Mouse (Mus musculus) CD8-positive naive resting alpha-beta T cell, adult 2 months (primary cell): Measurements from ENCODE around the gene Kdm2b.
A peak's percentile ranks its signal among the peaks of the same experiment; 100 is the strongest.
"Not testable (repeated sequence)": the region's sequence is repeated elsewhere in the genome, so short reads cannot be mapped to it uniquely, and the experiment has no call there.

Source experiments
- DNase-seq, 2 experiments: peaks; one replicate each; pipeline ENCODE4 v3.0.0; 2022; ENCODE audit warnings: low read depth in 2 of 2, low spot score in 2 of 2

Kdm2b gene

GRCm38 (mm10) chr5:122984483-122984882 is 5.1 kb downstream of the Kdm2b start:
- no peak for DNase-seq

GRCm38 (mm10) chr5:122978970-122979369 is 10.7 kb downstream of the Kdm2b start:
- no peak for DNase-seq

DNA sequence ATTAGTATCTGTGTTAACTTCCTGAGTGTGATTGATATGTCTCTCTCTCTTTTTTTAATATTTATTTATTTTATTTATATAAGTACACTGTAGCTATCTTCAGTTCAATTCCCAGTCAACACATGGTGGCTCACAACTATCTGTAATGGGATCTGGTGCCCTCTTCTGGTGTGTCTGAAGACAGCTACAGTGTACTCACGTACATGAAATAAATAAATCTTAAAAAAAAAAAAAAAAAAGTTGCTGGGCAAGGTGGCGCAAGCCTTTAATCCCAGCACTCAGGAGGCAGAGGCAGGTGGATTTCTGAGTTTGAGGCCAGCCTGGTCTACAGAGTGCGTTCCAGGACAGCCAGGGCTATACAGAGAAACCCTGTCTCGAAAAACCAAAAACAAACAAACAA is 14.9 kb downstream of the Kdm2b start:
- not testable (repeated sequence) for DNase-seq

- DNase-seq, result no peak
These were observed 17.5 kb downstream of the Kdm2b start for GRCm38 (mm10) chr5:122972116-122972515.

- DNase-seq, result no peak
These were observed 18.2 kb downstream of the Kdm2b start for GRCm38 (mm10) chr5:122971438-122971837.

GRCm38 (mm10) chr5:122970056-122970455 is 19.6 kb downstream of the Kdm2b start:
- DNase-seq, result no peak

- DNase-seq, result peak; percentile 72 to 85
These were observed 21.3 kb downstream of the Kdm2b start for GRCm38 (mm10) chr5:122968322-122968721.

GRCm38 (mm10) chr5:122965427-122965826 is 24.2 kb downstream of the Kdm2b start:
- no peak for DNase-seq

- DNase-seq, result no peak
These were observed 24.8 kb downstream of the Kdm2b start for GRCm38 (mm10) chr5:122964853-122965252.

DNA sequence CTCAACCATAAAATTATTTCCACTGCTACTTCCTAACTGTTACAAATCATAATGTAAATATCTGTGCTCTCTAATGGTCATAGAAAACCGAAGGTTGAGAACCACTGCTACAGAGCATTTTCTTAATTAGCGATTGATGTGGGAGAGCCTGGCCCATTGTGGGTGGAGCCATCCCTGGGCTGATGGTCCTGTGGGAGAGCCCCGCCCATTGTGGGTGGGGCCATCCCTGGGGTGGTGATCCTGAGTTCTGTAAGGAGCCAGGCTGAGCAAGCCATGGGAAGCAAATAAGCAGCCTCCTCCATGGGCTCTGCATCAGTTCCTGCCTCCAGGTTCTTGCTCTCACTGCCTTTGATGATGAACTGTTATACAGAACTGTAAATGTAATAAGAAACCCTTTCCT is 27.7 kb downstream of the Kdm2b start:
- no peak for DNase-seq

GRCm38 (mm10) chr5:122959391-122959790 is 30.2 kb downstream of the Kdm2b start:
- DNase-seq, result no peak

DNA sequence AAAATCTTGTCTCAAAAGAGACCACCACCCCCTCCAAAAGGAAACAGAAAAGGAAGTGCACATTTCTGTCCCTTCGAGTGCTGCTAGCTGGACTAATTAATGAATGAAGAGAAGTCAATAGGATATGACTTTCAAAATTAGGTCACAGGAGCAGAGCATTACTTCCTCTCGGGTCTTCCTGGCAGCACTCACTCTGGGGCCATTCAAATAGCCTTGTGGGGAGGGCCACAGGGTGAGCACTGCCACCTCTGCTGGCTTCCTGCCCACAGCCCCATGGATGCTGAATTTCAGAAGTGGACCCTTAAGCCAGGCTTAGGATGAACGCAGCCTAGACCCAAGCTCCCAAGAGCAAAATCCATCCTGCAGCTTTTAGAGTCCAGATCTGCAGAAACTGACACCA is 33.6 kb downstream of the Kdm2b start:
- no peak for DNase-seq

DNA sequence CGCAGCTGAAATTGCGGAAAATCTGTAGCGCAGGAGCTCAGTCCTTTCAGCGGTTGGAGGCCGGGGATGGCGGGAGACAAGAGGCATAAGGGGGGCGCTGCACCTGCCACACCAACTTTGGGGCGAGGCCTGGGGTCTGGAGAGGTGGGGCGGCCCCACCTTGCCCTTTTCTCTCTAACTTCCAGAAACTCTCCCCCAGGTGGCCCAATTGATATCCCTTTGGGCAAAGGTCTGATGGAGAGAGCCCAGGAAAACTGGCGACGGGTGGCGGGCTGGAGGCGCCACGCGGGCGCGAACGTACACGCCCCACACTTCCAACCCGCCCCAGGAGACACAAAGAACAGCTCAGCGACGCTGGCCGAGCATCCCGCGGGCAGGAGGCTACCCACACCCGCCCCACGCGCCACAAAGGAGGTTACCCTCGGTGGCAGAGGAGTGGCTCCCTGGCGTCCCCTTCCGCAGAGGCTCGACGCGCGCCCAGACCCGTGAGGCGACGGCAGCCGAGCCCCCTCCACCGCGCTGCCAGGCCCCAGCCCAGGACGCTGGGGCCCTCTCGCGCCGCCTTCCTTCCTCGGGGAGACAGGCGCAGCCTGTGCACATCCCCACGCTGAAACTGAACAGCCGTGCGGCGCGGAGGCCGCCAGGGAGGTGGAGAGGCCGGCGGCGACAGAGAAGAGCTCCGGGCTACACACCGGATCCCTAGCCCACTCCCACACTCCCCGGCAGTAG is 37.5 kb downstream of the Kdm2b start:
- peak; percentile 35 to 42 for DNase-seq

- peak; percentile 30 to 39 for DNase-seq
These were observed 38.3 kb downstream of the Kdm2b start for GRCm38 (mm10) chr5:122951056-122951912.

- no peak for DNase-seq
These were observed 39.2 kb downstream of the Kdm2b start for GRCm38 (mm10) chr5:122950329-122950953.

DNA sequence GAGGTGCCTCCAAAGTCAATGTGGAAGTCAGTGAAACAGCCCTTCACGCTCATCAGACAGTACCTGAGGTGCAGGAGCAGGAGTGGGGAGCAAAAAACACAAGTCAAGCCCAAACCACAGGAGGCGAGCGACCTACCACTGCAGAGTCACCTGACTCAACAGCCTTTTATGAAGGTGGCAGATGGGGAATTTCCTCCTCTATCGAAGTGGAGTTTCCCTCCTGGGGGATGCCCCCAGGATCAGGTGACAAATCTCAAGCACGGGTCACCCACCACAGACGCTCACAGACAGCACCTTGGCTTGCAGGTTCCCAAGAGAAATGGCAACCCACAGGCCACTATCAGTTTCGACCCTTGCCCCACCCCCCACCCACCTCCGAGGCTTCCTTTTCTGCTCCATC is 40.5 kb downstream of the Kdm2b start:
- peak; percentile 66 to 70 for DNase-seq

GRCm38 (mm10) chr5:122947534-122947933 is 42.1 kb downstream of the Kdm2b start:
- no peak for DNase-seq

DNA sequence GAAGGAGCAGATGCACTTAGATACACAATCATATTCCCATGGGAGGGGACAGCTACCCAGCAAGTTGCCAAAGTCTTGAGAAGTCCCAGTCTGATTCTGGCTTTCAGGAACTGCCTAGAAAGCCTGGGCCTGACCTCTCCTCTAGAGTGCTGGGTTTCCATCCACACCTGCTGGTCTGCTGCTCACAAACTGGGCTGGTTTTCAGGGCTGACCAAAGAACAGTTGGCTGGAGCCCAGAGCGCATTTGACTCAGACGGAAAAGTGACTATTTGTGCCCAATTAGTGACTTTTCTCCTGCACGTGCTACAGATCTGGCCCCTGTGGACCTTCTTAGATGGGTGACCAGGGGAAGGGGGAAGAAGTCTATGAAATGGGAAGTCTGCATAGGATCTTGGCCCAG is 50.9 kb downstream of the Kdm2b start:
- DNase-seq, result no peak

DNA sequence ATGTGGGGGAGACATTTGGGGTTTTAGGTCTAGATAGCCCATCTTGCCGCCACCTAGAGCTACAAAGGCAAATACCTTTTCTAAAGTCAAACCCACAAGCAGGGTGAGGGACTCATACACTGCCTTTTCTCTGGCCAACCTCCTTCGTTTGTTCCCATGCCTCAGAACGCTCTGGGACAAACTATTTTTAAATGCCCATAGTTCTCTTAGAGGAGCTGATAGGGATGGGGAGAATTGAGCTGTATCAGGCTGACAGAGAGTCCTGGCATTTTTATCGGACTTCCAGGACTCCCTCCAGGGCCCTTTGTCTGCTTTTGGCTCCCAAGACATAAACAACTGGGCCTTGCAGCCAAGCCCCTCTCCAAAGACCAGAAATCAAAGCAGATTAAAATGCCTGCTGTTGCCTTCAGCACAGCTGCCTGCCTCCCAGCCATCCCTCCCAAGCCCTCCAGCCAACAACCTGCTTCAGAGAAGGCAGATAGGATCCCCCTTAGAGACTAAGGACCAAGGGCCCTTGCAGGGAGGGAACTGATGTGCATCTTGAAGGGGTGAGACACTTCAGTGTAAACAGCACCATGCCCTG is 51.6 kb downstream of the Kdm2b start:
- DNase-seq, result no peak

- DNase-seq, result no peak
These were observed 52.6 kb downstream of the Kdm2b start for GRCm38 (mm10) chr5:122937031-122937430.

- no peak for DNase-seq
These were observed 53.8 kb downstream of the Kdm2b start for GRCm38 (mm10) chr5:122935810-122936209.

GRCm38 (mm10) chr5:122930991-122931390 is 58.6 kb downstream of the Kdm2b start:
- no peak for DNase-seq
